Mouse (Mus musculus): ENCODE data around the gene Serinc1.
"Not testable (repeated sequence)": the region's sequence is repeated elsewhere in the genome, so short reads cannot be mapped to it uniquely, and the experiment has no call there.

The Serinc1 gene

DNA sequence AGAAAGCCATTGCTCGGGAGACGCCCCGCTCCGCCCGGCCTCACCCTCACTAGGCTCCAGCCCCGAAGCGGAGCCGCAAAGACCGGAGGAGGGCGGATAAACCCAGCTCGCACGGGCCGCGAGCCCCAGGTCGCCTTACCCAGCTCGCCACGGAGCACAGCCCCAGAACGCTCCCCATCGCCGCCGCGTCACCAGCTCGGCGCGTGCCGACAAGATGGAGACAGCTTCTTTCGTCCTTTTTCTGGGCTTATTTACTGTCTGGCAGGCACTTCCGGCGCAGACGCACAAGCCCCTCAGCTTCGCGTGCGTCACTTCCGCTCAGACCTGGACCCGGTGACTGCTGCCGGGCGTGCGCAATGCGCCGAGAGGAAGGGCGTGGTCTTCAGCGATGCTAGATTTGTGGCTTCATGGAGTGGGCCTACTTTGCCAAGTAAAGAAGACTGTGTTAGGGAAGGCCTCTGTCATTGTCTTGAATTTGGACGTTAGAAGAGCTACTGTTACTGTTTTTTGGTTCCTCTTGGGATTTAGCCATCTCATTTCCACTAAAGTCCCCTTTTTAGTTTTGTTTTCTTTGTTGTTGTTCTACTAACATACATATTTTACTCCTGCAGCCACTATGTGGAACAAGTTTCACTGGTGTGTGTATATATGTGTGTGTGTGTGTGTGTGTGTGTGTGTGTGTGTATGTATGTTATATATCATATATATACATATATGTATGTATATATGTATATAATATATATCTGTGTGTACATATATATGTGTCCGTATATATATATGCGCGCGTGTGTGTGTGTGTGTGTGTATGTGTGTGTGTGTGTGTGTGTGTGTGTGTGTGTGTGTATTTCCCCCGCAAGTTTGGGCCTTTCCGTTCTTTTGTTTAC, at the start of gene Serinc1:
TSS of gene Serinc1 (minus strand) at position 313 of the 884 bp plus-strand sequence.
- peak; percentile 75 for DNase-seq (ENCODE audit: low spot score)

GRCm38 (mm10) chr10:57576721-57577120, 44.4 kb upstream of the Serinc1 start:
- no peak for DNase-seq (ENCODE audit: low spot score)

DNA sequence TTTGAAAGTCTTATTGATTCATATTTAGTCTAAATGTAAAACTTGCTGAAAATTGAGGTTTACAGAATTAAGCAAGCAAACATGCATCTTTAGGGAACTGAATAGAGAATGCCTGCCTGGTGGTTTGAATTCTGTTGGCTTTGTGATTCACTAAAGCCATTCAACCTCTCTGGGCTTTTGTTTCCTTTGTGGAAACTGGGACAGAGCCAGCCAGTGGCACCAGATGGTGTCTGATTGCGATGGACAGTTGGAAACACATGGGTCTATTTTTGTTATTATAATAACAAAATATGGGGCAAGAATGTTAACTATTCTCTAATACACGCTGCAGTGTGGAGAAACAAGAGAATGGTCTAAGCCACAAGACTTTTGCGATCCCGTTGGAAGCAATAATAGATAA, 39.8 kb upstream of the Serinc1 start:
- no peak for DNase-seq (ENCODE audit: low spot score)

DNA sequence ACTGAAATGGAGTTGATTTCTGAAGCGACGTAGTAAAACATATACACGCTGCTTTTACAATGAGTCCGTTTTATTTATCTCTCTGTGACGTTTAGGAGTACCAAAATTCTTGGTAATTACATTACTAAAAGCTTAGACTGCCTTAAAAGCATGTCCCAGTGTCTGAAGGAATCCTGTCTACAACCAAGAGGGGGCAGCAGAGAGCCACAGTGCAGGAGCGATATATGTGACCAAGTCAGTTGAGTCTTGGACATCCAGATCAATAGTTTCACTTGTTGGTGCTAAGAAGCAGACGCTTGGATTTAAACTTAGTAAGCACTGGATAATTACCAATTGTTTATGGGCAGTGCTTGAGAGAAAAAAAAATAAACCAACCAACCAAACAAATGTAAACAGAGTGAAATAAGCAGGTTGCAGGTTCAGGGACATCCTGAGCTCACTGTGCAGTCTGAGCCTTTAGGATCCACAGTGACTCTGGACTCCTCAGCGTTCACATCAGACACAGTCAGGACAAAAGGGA, 38.9 kb upstream of the Serinc1 start:
- DNase-seq (ENCODE audit: low spot score): no peak

GRCm38 (mm10) chr10:57569023-57569931, 36.9 kb upstream of the Serinc1 start:
- DNase-seq (ENCODE audit: low spot score): no peak

GRCm38 (mm10) chr10:57566221-57566620, 33.9 kb upstream of the Serinc1 start:
- DNase-seq (ENCODE audit: low spot score): no peak

DNA sequence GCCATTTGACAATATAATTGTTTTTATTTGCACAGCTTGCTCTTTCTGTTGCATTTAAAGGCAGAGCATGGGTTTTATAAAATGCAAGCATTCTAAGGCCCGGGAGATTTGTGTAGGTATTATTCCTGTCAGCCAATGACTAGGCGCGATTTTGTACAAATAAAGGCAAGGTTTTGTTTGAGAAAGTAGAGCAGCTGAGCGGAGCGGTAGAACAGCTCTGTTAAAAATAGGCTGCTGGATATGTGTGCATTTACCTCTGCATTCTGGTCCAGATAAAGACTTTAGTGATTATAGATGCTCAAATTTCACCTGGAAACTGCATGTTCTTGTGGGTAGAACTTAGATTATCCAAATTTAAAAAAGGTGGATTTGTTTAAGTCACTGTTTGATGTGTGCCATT, 25.3 kb upstream of the Serinc1 start:
- no peak for DNase-seq (ENCODE audit: low spot score)

- no peak for DNase-seq (ENCODE audit: low spot score)
Measured at GRCm38 (mm10) chr10:57553719-57554118, 21.4 kb upstream of the Serinc1 start.

DNA sequence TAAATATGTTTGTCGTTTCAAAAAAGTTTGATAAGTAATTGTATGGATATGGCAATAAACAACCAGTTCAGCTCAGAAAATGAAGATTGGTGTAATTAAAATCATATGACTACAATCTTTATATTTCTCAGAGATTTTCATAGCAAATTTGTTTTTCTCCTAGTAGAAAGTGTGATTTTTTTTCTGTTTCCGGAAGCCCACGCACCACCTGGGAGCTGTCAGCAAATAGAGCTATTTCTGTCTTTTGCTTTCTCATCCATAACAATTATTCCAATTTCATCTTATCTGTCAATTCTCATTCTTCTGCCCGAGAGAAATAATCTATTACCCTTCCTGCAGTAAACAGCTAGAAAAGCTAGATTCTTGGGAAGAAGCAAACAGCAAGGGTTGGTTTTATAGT, 17.3 kb upstream of the Serinc1 start:
- no peak for DNase-seq (ENCODE audit: low spot score)

DNA sequence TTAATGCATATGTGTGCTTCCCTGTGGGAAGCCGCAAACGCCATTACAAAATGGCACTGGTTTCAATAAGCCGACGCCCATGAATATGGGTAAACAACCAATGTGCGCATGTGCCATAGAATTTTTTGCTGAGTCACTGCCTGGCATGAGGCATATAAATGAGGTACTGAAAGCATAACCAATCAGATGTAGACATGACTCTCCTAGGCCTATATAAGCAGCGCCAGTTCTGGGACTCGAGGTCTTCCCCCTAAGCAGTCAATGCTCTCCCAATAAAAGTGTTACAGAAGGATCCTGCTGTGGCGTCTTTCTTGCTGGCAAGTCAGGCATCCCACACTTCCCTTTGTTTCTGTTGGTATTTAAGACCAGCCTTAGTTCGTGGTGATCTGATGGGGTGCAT, 11.6 kb upstream of the Serinc1 start:
- not testable (repeated sequence) for DNase-seq (ENCODE audit: low spot score)

DNA sequence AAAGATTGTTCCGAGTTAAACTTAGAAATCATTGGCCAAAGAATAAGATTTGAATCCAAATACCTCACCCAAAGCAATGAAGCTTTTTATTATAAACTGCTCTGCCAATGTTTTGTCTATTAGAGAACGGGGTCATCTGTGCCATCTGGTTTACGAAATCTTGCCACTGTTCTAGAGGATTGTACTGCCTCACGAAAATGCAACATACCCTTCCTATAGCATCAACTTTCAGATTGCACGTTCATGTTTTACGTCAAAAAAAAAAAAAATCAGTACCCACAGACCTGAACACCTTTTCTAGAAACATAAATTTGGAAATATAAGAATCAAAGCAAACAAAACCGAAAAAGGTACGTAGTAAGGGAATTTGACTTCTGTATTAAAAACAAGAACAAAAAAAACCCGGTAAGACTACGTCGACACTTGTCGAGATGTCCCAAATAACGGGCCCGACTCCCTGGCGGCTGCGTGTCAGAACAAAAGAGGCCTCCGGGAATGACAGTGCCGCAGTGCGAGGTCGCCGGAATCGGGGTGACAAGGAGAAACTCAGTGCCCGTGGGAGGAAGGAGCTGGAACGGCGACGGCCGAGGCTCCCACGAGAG, 613 bp downstream of the Serinc1 start:
- no peak for DNase-seq (ENCODE audit: low spot score)

GRCm38 (mm10) chr10:57531076-57531475, 1.3 kb downstream of the Serinc1 start:
- DNase-seq (ENCODE audit: low spot score): no peak

DNA sequence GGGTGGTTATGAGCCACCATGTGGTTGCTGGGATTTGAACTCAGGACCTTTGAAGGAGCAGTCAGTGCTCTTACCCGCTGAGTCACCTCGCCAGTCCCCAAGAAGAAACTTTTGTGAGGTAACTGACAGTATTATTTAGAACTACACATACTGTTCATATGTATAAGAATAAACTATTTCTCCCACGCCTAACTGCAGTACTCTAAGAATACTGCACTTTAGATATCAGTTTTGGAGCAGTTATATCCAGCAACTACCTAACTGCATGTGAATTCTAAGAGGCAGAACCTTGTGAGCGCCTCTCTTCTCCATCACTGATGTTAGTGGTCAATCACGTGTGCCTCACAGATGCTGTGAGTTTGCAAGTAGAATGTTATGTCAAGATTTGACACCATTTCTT, 5.9 kb downstream of the Serinc1 start:
- no peak for DNase-seq (ENCODE audit: low spot score)

- DNase-seq (ENCODE audit: low spot score): no peak
Measured at GRCm38 (mm10) chr10:57515278-57515677, 17.1 kb downstream of the Serinc1 start.

- DNase-seq (ENCODE audit: low spot score): no peak
Measured at GRCm38 (mm10) chr10:57514616-57515015, 17.7 kb downstream of the Serinc1 start.

DNA sequence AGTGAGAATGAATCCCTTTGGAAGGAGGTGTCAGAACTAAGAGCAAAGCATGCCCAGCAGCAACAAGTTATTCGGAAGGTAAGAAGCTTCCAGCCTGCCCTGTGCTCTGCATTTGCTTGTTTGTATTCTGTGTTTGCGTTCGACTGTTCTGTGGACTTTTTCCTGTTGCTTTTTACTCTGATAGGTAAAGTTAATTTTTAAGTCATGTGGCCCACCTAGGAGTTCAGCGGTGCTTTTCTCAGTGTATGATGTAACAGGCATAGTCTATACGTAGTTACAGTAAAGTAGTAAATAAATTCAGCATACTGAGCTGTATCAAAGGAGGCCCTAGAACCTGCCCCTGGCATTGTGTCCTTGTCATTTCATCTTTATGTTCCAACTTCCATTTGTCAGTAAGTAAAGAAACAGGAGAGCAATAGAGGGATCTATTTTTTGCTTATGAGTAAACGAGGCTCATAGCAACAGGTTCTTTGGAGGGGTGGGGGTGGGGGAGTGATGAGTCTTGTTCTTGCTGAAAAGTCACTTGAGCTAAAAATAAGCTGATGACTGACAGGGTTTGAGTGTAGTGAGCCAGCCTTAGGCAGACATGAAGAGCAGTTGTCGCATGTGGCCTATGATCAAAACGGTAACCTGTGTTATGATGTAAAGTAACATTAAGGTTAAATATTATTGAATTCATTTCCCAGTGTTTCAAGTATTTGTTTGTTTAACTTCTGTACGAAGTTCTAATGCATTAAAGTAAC, 32.7 kb downstream of the Serinc1 start:
- no peak for DNase-seq (ENCODE audit: low spot score)

DNA sequence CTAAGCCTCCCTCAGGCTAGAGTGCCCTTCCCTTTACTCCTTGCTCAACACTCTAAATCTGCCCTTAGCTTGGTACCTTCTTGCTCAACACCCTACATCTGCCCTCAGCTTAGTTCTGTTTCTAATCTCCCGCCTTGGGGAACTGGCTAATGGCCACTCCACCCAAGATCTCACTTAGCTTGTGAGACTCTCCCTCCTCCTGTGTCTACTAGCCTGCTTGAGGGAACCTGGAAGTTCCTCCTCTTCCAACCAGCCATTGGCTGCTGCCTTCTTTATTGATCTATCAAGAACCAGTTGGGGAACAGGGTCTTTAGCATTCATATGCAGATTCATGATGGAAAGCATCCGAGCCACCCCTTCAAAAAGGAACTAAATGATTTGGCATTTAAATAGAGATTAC, 40.3 kb downstream of the Serinc1 start:
- DNase-seq (ENCODE audit: low spot score): no peak

DNA sequence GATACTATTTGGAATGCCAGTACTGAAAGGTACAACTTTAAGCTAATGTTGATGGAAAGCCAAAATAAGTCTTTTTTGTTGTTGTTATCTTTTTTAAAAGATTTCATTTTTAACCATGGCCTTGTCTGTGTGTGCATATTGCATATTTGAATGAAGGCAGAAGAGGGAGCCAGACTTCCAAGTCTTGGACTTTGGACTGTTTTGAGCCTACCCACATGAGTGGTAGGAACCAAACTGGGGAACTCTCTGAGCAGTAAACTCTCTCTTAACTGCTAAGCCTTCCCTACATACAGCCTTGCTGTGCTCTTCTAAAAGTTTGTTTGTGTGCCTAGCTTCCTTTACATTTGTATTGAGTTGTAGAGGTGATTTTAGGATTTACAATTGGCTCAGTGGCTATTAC, 43.7 kb downstream of the Serinc1 start:
- DNase-seq (ENCODE audit: low spot score): no peak

GRCm38 (mm10) chr10:57487201-57487600, 45.1 kb downstream of the Serinc1 start:
- DNase-seq (ENCODE audit: low spot score): no peak

GRCm38 (mm10) chr10:57486542-57487071, 45.7 kb downstream of the Serinc1 start:
- DNase-seq (ENCODE audit: low spot score): peak; percentile 34

GRCm38 (mm10) chr10:57485908-57486541, 46.3 kb downstream of the Serinc1 start, which contains the start of gene Hsf2:
TSS of gene Hsf2 (plus strand) at chr10:57486385.
- DNase-seq (ENCODE audit: low spot score): peak; percentile 67
